Mouse (Mus musculus) heart, postnatal 0 days (tissue): ENCODE measurements around the gene Trit1. TPM values are rescaled to one million over a fixed set of nuclear protein-coding genes. Genes with fewer than 3 reads are reported as not detected.
A peak's percentile ranks its signal among the peaks of the same experiment; 100 is the strongest.

ENCODE experiments used
- ATAC-seq: fragments of 200-750 bp; cut with Nextera tagmentation; 2 replicates; pipeline ENCODE4 v1.8.0; 2017; ENCODE audit warnings: low read depth, moderate number of reproducible peaks, moderate library complexity; ENCODE audit not compliant: insufficient read depth
- DNase-seq: peaks from one replicate; pipeline ENCODE4 v3.0.0-alpha.2; 2016; ENCODE audit warnings: low spot score
- H3K27ac ChIP-seq: fragments of 300-500 bp; sonication (generic); 2 replicates; pipeline ENCODE4 v1.5.1; 2014; ENCODE audit warnings: low read depth, mild to moderate bottlenecking
- H3K27me3 ChIP-seq: fragments of 300-500 bp; sonication (generic); 2 replicates; pipeline ENCODE4 v1.6.1; 2014; ENCODE audit warnings: low read length, mixed read lengths; ENCODE audit not compliant: control insufficient read depth, insufficient read depth
- H3K36me3 ChIP-seq: fragments of 300-500 bp; sonication (generic); replicated peaks from 2 replicates; pipeline ENCODE4 v1.6.1; 2014; ENCODE audit warnings: low read length, mixed read lengths; ENCODE audit not compliant: control insufficient read depth, insufficient read depth
- H3K4me1 ChIP-seq: fragments of 300-500 bp; sonication (generic); 2 replicates; pipeline ENCODE4 v1.6.1; 2014; ENCODE audit warnings: antibody characterized with exemption; ENCODE audit not compliant: control insufficient read depth, insufficient read depth
- H3K4me2 ChIP-seq: fragments of 300-500 bp; sonication (generic); 2 replicates; pipeline ENCODE4 v1.6.1; 2014; ENCODE audit warnings: low read depth, mild to moderate bottlenecking, low read length, moderate library complexity
- H3K4me3 ChIP-seq: fragments of 300-500 bp; sonication (generic); 2 replicates; pipeline ENCODE4 v1.5.1; 2014; ENCODE audit warnings: low read depth, low read length
- H3K9ac ChIP-seq: fragments of 300-500 bp; sonication (generic); replicated peaks from 2 replicates; pipeline ENCODE4 v1.6.1; 2014; ENCODE audit warnings: low read depth, low read length, mixed read lengths
- H3K9me3 ChIP-seq: fragments of 300-500 bp; sonication (generic); replicated peaks from 2 replicates; pipeline ENCODE4 v1.6.1; 2016; ENCODE audit warnings: low read length; ENCODE audit not compliant: control insufficient read depth
- CTCF ChIP-seq: IDR thresholded peaks from 2 replicates; pipeline ENCODE4 v1.5.1; 2016; ENCODE audit warnings: antibody characterized with exemption, control low read depth, low read depth
- EP300 ChIP-seq: IDR thresholded peaks from 2 replicates; pipeline ENCODE4 v1.6.1; 2016; ENCODE audit warnings: antibody characterized with exemption, low read depth
- WGBS: fragments of 180-500 bp; shearing (Covaris S2); extraction: QIAGEN DNeasy Blood & Tissue Kit; methylation state at CpG from one replicate; pipeline ENCODE4 v1.1.7; 2014; 5-methylcytosine and 5-hydroxymethylcytosine counted together
- polyA plus RNA-seq: library from polyadenylated mRNA; unstranded; fragments of >200 nt; fragmentation: Nextera tagmentation; extraction: Ambion mirVana; gene quantifications from 2 replicates; pipeline ENCODE4 v1.2.1, GENCODE M21; 2015
- total RNA-seq: library from RNA; depleted of rRNA; stranded (reverse); fragments of >200 nt; gene quantifications from 2 replicates; pipeline ENCODE4 v1.2.3, GENCODE M21; 2014; ENCODE audit warnings: low replicate concordance; rRNA removed

Trit1 gene
- total RNA-seq: 7.2 and 13.4 TPM in 2 replicates
- 8.7 and 9.7 TPM in 2 replicates for polyA plus RNA-seq

- peak; percentile 93 for ATAC-seq
Observed at GRCm38 (mm10) chr4:123016451-123016957, at the start of gene Trit1. Gene Trit1, plus strand, starts transcription at chr4:123016597.

DNA sequence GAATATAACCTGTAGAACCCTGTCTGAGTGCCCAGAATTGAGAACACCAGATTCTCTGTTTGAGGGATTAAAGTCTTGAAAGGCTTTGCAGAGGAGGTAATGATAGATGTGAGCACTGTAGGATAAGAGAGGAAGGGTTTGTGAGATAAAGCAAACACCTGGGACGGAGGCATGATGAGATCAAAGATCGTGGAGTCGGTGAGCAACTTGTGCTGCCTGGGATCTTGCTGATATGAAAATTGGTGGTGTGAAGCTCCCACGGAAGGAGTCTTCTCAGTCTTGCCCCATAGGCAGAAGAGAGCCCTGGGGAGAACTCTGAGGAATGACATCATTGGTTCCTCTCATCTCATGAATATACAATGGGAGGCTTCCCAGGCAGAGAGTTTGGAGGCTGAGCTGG is 48.3 kb upstream of the Trit1 start:
- H3K9ac ChIP-seq: no peak overlapping the region
- no peaks in the 10 kb centered on the region for H3K4me1 ChIP-seq
- no peak overlapping the region for H3K4me3 ChIP-seq
- H3K27ac ChIP-seq: no peak overlapping the region
- DNase-seq: no peak
- WGBS: 46% methylated on average over 4 of the region's 4 CpGs
- ATAC-seq: no peak
- no peak overlapping the region for H3K4me2 ChIP-seq
- TF ChIP-seq CTCF: no peak
- no peak for TF ChIP-seq EP300
- H3K27me3 ChIP-seq: no peaks in the 10 kb centered on the region
- H3K36me3 ChIP-seq: no peaks in the 10 kb centered on the region
- no peaks in the 10 kb centered on the region for H3K9me3 ChIP-seq

More at GRCm38 (mm10) chr4:123016451-123016957, at the start of gene Trit1:
- no peaks in the 10 kb centered on the region for H3K9me3 ChIP-seq
- no peaks in the 10 kb centered on the region for H3K36me3 ChIP-seq
- peak within 1 kb of the TSS; percentile 82 for H3K9ac ChIP-seq
- H3K27me3 ChIP-seq: no peaks in the 10 kb centered on the region
- TF ChIP-seq EP300 (no peak), CTCF (no peak)
- H3K4me2 ChIP-seq: peak within 1 kb of the TSS; percentile 83
- peaks cover 11% of the 10 kb centered on the region; the same call in 1 of the 2 replicates for H3K4me1 ChIP-seq
- DNase-seq: peak; percentile 91
- H3K4me3 ChIP-seq: peak within 1 kb of the TSS; percentile 84
- under 1% methylated on average over 34 of the region's 34 CpGs for WGBS
- peak within 1 kb of the TSS; percentile 77 for H3K27ac ChIP-seq

DNA sequence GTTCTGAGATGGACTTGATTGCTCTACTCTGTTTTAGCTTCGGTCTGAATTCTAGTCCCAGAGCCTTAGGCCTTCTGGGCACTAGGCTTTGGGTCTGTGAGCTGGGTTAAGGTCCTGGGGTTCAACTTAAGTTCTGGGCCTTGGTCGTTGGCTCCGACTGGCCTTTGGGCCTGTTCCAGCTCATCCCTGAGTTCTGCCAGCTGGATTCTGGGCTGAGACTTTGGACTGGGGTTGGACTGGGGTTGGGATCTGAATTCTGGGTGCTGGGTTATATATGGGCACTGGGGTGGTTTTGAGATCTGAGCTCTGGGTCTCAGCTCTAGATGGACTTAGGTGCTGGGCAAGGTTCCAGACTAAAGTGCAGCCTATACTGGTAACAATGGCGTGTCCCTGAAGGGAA is 45.2 kb upstream of the Trit1 start:
- TF ChIP-seq EP300 (no peak), CTCF (no peak)
- no peaks in the 10 kb centered on the region for H3K9me3 ChIP-seq
- no peak overlapping the region for H3K4me2 ChIP-seq
- ATAC-seq (no peak), DNase-seq (no peak)
- H3K9ac ChIP-seq: no peak overlapping the region
- no peaks in the 10 kb centered on the region for H3K27me3 ChIP-seq
- 64% methylated on average over 4 of the region's 4 CpGs for WGBS
- H3K27ac ChIP-seq: no peak overlapping the region
- no peaks in the 10 kb centered on the region for H3K4me1 ChIP-seq
- H3K36me3 ChIP-seq: no peaks in the 10 kb centered on the region
- no peak overlapping the region for H3K4me3 ChIP-seq

DNA sequence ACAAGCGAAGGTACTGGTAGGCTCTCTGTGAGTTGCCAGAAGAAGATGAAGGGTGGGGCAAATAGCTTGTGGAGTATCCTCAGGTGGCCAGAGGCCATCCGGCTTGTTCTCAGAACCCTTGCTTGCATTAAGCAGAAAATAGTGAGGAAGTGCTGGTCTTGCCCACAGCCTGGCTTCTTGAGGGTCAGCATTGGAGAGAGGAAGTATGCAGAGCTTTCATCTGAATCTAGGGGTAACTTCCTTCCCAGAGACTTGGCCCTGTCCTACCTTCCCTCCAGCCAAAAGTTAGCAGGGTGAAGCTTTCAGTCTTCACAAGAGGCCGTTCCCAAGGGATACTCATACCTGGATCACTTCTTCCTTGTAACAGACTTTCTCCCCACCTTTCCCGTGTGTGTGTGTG is 44.8 kb upstream of the Trit1 start:
- no peak overlapping the region for H3K9ac ChIP-seq
- TF ChIP-seq EP300: no peak
- TF ChIP-seq CTCF: no peak
- H3K9me3 ChIP-seq: no peaks in the 10 kb centered on the region
- no peak for ATAC-seq
- H3K27ac ChIP-seq: no peak overlapping the region
- WGBS: 73% methylated on average over 4 of the region's 4 CpGs
- no peak overlapping the region for H3K4me2 ChIP-seq
- no peak overlapping the region for H3K4me3 ChIP-seq
- no peaks in the 10 kb centered on the region for H3K27me3 ChIP-seq
- H3K36me3 ChIP-seq: no peaks in the 10 kb centered on the region
- DNase-seq: no peak
- no peaks in the 10 kb centered on the region for H3K4me1 ChIP-seq

- no peak overlapping the region for H3K4me2 ChIP-seq
- WGBS: 51% methylated on average over 8 of the region's 8 CpGs
- TF ChIP-seq EP300 (no peak), CTCF (no peak)
Observed at GRCm38 (mm10) chr4:122972056-122972455, 44.3 kb upstream of the Trit1 start.

GRCm38 (mm10) chr4:122974976-122975520 is 41.3 kb upstream of the Trit1 start:
- Histone ChIP-seq H3K4me2 (no peak overlapping the region), H3K36me3 (no peaks in the 10 kb centered on the region), H3K4me3 (no peak overlapping the region), H3K27ac (no peak overlapping the region), H3K27me3 (no peaks in the 10 kb centered on the region), H3K9ac (no peak overlapping the region), H3K9me3 (no peaks in the 10 kb centered on the region), H3K4me1 (no peaks in the 10 kb centered on the region)
- no peak for DNase-seq
- WGBS: 80% methylated on average over 5 of the region's 5 CpGs
- no peak for ATAC-seq
- TF ChIP-seq CTCF: no peak
- TF ChIP-seq EP300: no peak

More at GRCm38 (mm10) chr4:122972056-122972455, 44.3 kb upstream of the Trit1 start:
- Histone ChIP-seq H3K4me3 (no peak overlapping the region), H3K36me3 (no peaks in the 10 kb centered on the region), H3K27ac (no peak overlapping the region), H3K27me3 (no peaks in the 10 kb centered on the region), H3K9me3 (no peaks in the 10 kb centered on the region), H3K9ac (no peak overlapping the region), H3K4me1 (no peaks in the 10 kb centered on the region)
- no peak for ATAC-seq
- DNase-seq: no peak
